Mouse (Mus musculus): ENCODE measurements around the gene Zfand2b. TPM values are rescaled to one million over a fixed set of nuclear protein-coding genes. Genes with fewer than 3 reads are reported as not detected.

Gene Zfand2b
- polyA plus RNA-seq, 1 experiment from 2014 or later, result 42.9 TPM

DNA sequence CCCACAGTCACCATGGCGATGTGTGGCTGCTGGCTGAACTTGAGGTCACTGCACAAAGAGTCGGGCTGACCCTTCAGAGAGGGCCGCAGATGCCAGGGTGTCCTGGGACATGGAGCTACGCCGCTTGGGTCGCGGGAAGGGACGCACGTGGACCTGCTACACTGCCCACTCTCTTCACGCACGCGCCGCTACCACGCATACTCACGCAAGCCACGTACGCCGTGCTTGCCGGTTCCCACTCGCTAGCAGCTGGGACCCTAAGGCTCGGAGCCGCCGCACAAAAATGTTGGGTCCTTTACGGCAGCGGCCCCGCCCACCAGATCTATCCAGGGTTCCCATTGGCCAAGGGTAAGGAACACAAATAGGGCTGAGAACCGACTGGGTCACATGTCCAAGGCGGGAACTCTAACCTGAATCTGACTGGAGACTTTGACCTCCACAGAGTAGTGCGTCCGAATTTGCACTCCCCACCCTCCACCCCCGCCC, 11.7 kb downstream of the Zfand2b start, which contains the start of gene Abcb6:
Abcb6 (minus strand) TSS at position 288 of the 486 bp plus-strand sequence.
- H3K27me3 ChIP-seq, result no peaks in the 10 kb centered on the region
- H3K27ac ChIP-seq (replicated peaks), result peak within 1 kb of the TSS; percentile 71
- H3K9me3 ChIP-seq, result no peaks in the 10 kb centered on the region
- peak within 1 kb of the TSS; percentile 59 for H3K9ac ChIP-seq (replicated peaks)
- peaks cover 30% of the 10 kb centered on the region for H3K4me1 ChIP-seq
- H3K36me3 ChIP-seq, result peaks cover 48% of the 10 kb centered on the region
- WGBS, result under 1% methylated on average over 31 of the region's 31 CpGs
- peak within 1 kb of the TSS; percentile 99 for H3K4me2 ChIP-seq (replicated peaks)
- ATAC-seq (replicated peaks), result peak; percentile 94
- peak within 1 kb of the TSS; percentile 56 for H3K4me3 ChIP-seq

DNA sequence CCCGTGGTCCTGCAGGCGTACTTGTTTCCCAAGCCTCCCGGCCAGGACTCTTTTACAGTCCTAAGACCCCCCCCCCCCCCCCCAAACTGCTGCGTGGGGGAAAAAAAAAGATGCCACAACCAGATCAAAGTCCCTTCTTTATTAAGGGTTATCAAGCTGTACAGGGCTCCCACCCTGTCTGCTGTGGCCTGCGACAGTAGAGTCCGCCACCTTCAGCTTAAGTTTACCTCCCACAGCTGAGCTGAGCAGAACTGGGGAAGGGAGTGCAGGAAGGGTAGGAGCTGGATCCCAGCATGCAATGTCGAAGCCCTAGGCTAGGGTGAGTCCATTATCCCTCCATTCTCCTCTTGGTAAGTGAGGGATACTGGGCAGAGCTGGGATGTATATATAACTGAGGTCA, 12.3 kb downstream of the Zfand2b start:
- peak; percentile 3; the same call in 1 of the 2 replicates for ATAC-seq (replicated peaks)
- Histone ChIP-seq H3K9me3 (no peaks in the 10 kb centered on the region), H3K27me3 (no peaks in the 10 kb centered on the region), H3K4me3 (peak overlapping the region; percentile 56), H3K4me1 (peaks cover 30% of the 10 kb centered on the region), H3K36me3 (peaks cover 48% of the 10 kb centered on the region), H3K9ac (replicated peaks) (peak overlapping the region; percentile 22), H3K27ac (replicated peaks) (0 out of 2 replicates have a peak overlapping the region, but pooled peaks have one; percentile 71), H3K4me2 (replicated peaks) (peak overlapping the region; percentile 99)
- WGBS, result 26% methylated on average over 7 of the region's 7 CpGs

GRCm38 (mm10) chr1:75181377-75181870, 13.0 kb downstream of the Zfand2b start:
- H3K27ac ChIP-seq (replicated peaks), result no peak overlapping the region
- peaks cover 47% of the 10 kb centered on the region for H3K36me3 ChIP-seq
- 84% methylated on average over 4 of the region's 4 CpGs for WGBS
- peaks cover 30% of the 10 kb centered on the region for H3K4me1 ChIP-seq
- ATAC-seq (replicated peaks), result no peak
- H3K9me3 ChIP-seq, result no peaks in the 10 kb centered on the region
- no peak overlapping the region for H3K4me3 ChIP-seq
- H3K4me2 ChIP-seq (replicated peaks), result no peak overlapping the region
- H3K9ac ChIP-seq (replicated peaks), result no peak overlapping the region
- no peaks in the 10 kb centered on the region for H3K27me3 ChIP-seq

- H3K27me3 ChIP-seq, result no peaks in the 10 kb centered on the region
- H3K9ac ChIP-seq (replicated peaks), result no peak overlapping the region
- 69% methylated on average over 4 of the region's 4 CpGs for WGBS
- peaks cover 51% of the 10 kb centered on the region for H3K36me3 ChIP-seq
- no peaks in the 10 kb centered on the region for H3K9me3 ChIP-seq
- no peak overlapping the region for H3K4me3 ChIP-seq
- no peak overlapping the region for H3K4me2 ChIP-seq (replicated peaks)
- no peak overlapping the region for H3K27ac ChIP-seq (replicated peaks)
- no peak for ATAC-seq (replicated peaks)
- peaks cover 30% of the 10 kb centered on the region for H3K4me1 ChIP-seq
These were observed 13.7 kb downstream of the Zfand2b start for GRCm38 (mm10) chr1:75182160-75182559.

DNA sequence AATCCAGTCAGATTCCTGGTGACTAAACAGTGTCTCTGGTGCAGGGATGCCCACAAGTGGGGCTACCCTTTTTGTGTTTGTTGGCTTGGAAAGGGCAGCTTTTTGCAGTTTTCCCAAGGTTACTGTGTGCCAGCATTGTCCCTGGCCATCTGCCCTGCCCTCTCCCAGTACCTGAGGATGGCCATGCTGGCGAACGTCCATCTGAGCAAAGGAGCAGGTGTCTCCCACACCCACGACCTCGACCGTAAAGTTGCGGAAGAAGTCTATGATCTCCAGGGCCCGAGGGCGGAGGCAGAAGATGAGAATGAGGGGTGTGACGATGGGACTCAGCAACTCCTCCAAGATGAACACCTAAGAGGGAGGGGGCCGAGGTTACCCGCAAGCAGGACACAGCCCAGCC, 17.0 kb downstream of the Zfand2b start:
- ATAC-seq (replicated peaks), result no peak
- H3K9me3 ChIP-seq, result no peaks in the 10 kb centered on the region
- 93% methylated on average over 11 of the region's 11 CpGs for WGBS
- H3K9ac ChIP-seq (replicated peaks), result no peak overlapping the region
- no peak overlapping the region for H3K27ac ChIP-seq (replicated peaks)
- peaks cover 10% of the 10 kb centered on the region for H3K4me1 ChIP-seq
- H3K4me2 ChIP-seq (replicated peaks), result no peak overlapping the region
- no peak overlapping the region for H3K4me3 ChIP-seq
- peaks cover 63% of the 10 kb centered on the region for H3K36me3 ChIP-seq
- no peaks in the 10 kb centered on the region for H3K27me3 ChIP-seq

GRCm38 (mm10) chr1:75187126-75187525, 18.7 kb downstream of the Zfand2b start:
- Histone ChIP-seq H3K4me2 (replicated peaks) (no peak overlapping the region), H3K4me3 (no peak overlapping the region), H3K36me3 (peaks cover 62% of the 10 kb centered on the region), H3K9ac (replicated peaks) (no peak overlapping the region), H3K9me3 (no peaks in the 10 kb centered on the region), H3K27ac (replicated peaks) (no peak overlapping the region), H3K4me1 (peaks cover 14% of the 10 kb centered on the region), H3K27me3 (no peaks in the 10 kb centered on the region)
- no peak for ATAC-seq (replicated peaks)

- H3K4me1 ChIP-seq, result peaks cover 20% of the 10 kb centered on the region
- no peaks in the 10 kb centered on the region for H3K9me3 ChIP-seq
- no peak overlapping the region for H3K4me2 ChIP-seq (replicated peaks)
- WGBS, result 85% methylated on average over 2 of the region's 2 CpGs
- H3K36me3 ChIP-seq, result peaks cover 55% of the 10 kb centered on the region
- H3K27me3 ChIP-seq, result no peaks in the 10 kb centered on the region
- no peak overlapping the region for H3K4me3 ChIP-seq
- H3K27ac ChIP-seq (replicated peaks), result no peak overlapping the region
- H3K9ac ChIP-seq (replicated peaks), result no peak overlapping the region
- ATAC-seq (replicated peaks), result no peak
These were observed 19.6 kb downstream of the Zfand2b start for GRCm38 (mm10) chr1:75187914-75188483.

GRCm38 (mm10) chr1:75190577-75190976, 22.1 kb downstream of the Zfand2b start:
- no peak for ATAC-seq (replicated peaks)
- 79% methylated on average over 2 of the region's 2 CpGs for WGBS
- no peak overlapping the region for H3K27ac ChIP-seq (replicated peaks)
- no peaks in the 10 kb centered on the region for H3K9me3 ChIP-seq
- peaks cover 37% of the 10 kb centered on the region for H3K36me3 ChIP-seq
- peak overlapping the region; percentile 79; the same call in 1 of the 2 replicates for H3K4me3 ChIP-seq
- H3K27me3 ChIP-seq, result no peaks in the 10 kb centered on the region
- H3K4me2 ChIP-seq (replicated peaks), result peak overlapping the region; percentile 94
- H3K9ac ChIP-seq (replicated peaks), result no peak overlapping the region
- H3K4me1 ChIP-seq, result peaks cover 24% of the 10 kb centered on the region

DNA sequence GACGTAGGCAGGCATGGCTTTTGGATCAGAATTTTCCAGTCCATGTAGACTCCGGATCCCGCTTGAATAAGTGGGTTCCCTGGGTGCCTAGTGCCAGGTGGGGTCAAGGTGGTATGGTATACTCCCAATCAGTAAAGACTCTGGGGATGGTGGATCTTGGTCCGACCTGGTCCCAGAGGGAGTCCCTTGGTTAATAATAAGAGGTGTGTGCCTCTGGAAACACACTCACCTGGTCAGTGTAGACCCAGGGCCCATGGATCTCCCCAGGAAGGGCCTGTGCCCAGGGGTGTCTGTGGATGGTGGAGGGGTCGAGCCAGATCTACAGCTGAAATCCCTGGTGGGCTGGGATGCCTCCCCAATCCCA, 22.8 kb downstream of the Zfand2b start:
- ATAC-seq (replicated peaks), result no peak
- Histone ChIP-seq H3K4me2 (replicated peaks) (peak overlapping the region; percentile 94), H3K36me3 (peaks cover 37% of the 10 kb centered on the region), H3K27ac (replicated peaks) (peak overlapping the region; percentile 94), H3K9me3 (no peaks in the 10 kb centered on the region), H3K4me1 (peaks cover 24% of the 10 kb centered on the region), H3K9ac (replicated peaks) (peak overlapping the region; percentile 90), H3K4me3 (peak overlapping the region; percentile 79), H3K27me3 (no peaks in the 10 kb centered on the region)
- 40% methylated on average over 5 of the region's 5 CpGs for WGBS

DNA sequence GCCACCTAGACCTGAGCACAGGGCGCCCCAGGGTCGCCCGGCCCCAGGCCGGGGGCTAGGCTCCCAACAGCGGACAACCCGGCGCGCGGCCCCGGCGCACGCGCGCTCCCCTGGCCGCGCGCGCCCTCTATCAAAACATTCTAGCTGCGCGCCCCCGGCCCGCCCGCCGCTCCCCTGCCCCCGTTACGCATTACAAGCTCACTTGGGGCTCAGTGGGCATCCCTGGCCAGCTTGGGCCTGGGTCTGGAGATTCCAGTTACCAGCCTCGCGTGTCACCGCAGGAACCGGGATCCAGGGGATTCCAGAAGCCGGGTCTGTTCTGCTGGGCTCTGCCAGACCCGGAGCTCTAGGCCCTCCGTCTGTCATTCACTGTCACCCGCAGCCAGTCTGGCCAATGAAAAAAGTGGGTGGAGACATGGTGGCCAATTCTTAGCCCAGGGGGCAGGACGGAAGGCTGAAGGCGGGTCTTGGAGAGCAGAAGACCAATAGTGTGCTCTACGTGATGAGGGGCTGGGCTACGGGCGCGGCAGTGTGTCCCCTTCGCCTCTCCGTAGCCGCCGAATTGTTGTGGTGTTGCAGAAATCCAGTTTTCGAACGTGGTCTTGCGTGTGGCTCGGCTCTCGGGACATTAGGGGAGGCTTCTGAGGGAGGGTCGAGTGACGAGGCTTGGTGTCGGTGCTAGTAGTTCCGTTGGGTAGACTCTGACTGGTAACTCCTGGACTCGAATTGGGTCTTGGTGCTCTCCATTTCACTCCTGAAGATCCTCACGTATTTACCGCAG, 23.4 kb downstream of the Zfand2b start, which contains the start of the genes Ankzf1 and Atg9a:
Ankzf1 (plus strand) TSS at position 530 of the 781 bp plus-strand sequence.
Atg9a (minus strand) TSS at position 575 of the 781 bp plus-strand sequence.
- peaks cover 38% of the 10 kb centered on the region for H3K36me3 ChIP-seq
- peak; percentile 100 for ATAC-seq (replicated peaks)
- H3K4me2 ChIP-seq (replicated peaks), result peak within 1 kb of the TSS; percentile 94
- WGBS, result under 1% methylated on average over 54 of the region's 56 CpGs
- peak within 1 kb of the TSS; percentile 90 for H3K9ac ChIP-seq (replicated peaks)
- no peaks in the 10 kb centered on the region for H3K27me3 ChIP-seq
- H3K4me3 ChIP-seq, result peak within 1 kb of the TSS; percentile 79
- H3K4me1 ChIP-seq, result peaks cover 24% of the 10 kb centered on the region
- H3K27ac ChIP-seq (replicated peaks), result peak within 1 kb of the TSS; percentile 94
- no peaks in the 10 kb centered on the region for H3K9me3 ChIP-seq

GRCm38 (mm10) chr1:75192452-75192851, 24.0 kb downstream of the Zfand2b start:
- peak overlapping the region; percentile 90 for H3K9ac ChIP-seq (replicated peaks)
- H3K9me3 ChIP-seq, result no peaks in the 10 kb centered on the region
- H3K4me3 ChIP-seq, result peak overlapping the region; percentile 79
- peak overlapping the region; percentile 94 for H3K27ac ChIP-seq (replicated peaks)
- under 1% methylated on average over 19 of the region's 19 CpGs for WGBS
- ATAC-seq (replicated peaks), result peak; percentile 21; the same call in 1 of the 2 replicates
- H3K27me3 ChIP-seq, result no peaks in the 10 kb centered on the region
- peaks cover 36% of the 10 kb centered on the region for H3K36me3 ChIP-seq
- H3K4me1 ChIP-seq, result peaks cover 24% of the 10 kb centered on the region
- H3K4me2 ChIP-seq (replicated peaks), result peak overlapping the region; percentile 94

DNA sequence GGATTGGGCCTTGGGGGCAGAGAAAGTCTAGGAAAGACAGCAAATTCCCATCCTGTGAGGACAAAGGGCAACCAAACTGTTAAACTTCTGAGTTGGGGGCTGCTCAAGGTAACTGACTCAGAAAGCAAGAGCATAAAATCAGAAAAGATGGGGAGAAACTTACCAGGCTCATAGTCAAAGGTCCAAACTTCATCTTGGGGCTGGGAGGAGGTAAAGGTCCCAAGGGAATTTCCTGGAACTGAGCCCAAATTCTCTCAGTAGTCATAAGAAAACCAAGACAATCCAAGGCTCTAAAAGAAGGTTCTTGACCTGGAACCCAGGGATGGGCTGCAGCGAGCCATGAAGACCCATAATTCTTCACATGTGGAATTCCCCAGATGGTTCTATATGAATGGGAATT, 32.8 kb downstream of the Zfand2b start:
- no peak for ATAC-seq (replicated peaks)
- H3K27me3 ChIP-seq, result no peaks in the 10 kb centered on the region
- no peak overlapping the region for H3K4me3 ChIP-seq
- 96% methylated on average over 1 of the region's 1 CpGs for WGBS
- no peak overlapping the region for H3K4me2 ChIP-seq (replicated peaks)
- no peaks in the 10 kb centered on the region for H3K9me3 ChIP-seq
- H3K4me1 ChIP-seq, result no peaks in the 10 kb centered on the region
- no peak overlapping the region for H3K9ac ChIP-seq (replicated peaks)
- no peak overlapping the region for H3K27ac ChIP-seq (replicated peaks)
- H3K36me3 ChIP-seq, result peaks cover 38% of the 10 kb centered on the region
